Mouse (Mus musculus): ENCODE data around the gene Fem1b.
A peak's percentile ranks its signal among the peaks of the same experiment; 100 is the strongest.
"Not testable (repeated sequence)": the region's sequence is repeated elsewhere in the genome, so short reads cannot be mapped to it uniquely, and the experiment has no call there.

The Fem1b gene

GRCm38 (mm10) chr9:62826456-62826855, 14.7 kb upstream of the Fem1b start:
- no peak for DNase-seq

GRCm38 (mm10) chr9:62825791-62826393, 14.2 kb upstream of the Fem1b start:
- no peak for DNase-seq

GRCm38 (mm10) chr9:62821811-62822210, 10.1 kb upstream of the Fem1b start:
- no peak for DNase-seq

GRCm38 (mm10) chr9:62820829-62821228, 9.1 kb upstream of the Fem1b start:
- DNase-seq, result no peak

GRCm38 (mm10) chr9:62819910-62820309, 8.2 kb upstream of the Fem1b start:
- not testable (repeated sequence) for DNase-seq

GRCm38 (mm10) chr9:62819494-62819893, 7.8 kb upstream of the Fem1b start:
- no peak for DNase-seq

GRCm38 (mm10) chr9:62817828-62818614, 6.3 kb upstream of the Fem1b start:
- no peak for DNase-seq

GRCm38 (mm10) chr9:62817099-62817571, 5.4 kb upstream of the Fem1b start:
- no peak for DNase-seq

GRCm38 (mm10) chr9:62816323-62817098, 4.8 kb upstream of the Fem1b start:
- no peak for DNase-seq

GRCm38 (mm10) chr9:62814751-62815150, 3.0 kb upstream of the Fem1b start:
- DNase-seq, result no peak

- DNase-seq, result peak in 1 of 2 experiments; percentile 35
Measured at GRCm38 (mm10) chr9:62812216-62813049, 699 bp upstream of the Fem1b start.

GRCm38 (mm10) chr9:62810543-62811515, 905 bp downstream of the Fem1b start:
- no peak for DNase-seq

- no peak for DNase-seq
Measured at GRCm38 (mm10) chr9:62810095-62810494, 1.6 kb downstream of the Fem1b start.

- DNase-seq, result not testable (repeated sequence)
Measured at GRCm38 (mm10) chr9:62799218-62799617, 12.5 kb downstream of the Fem1b start.

- peak; percentile 29 to 42 for DNase-seq
Measured at GRCm38 (mm10) chr9:62789856-62790255, 21.9 kb downstream of the Fem1b start.

- no peak for DNase-seq
Measured at GRCm38 (mm10) chr9:62786721-62787120, 25.0 kb downstream of the Fem1b start.

- DNase-seq, result no peak
Measured at GRCm38 (mm10) chr9:62784233-62784632, 27.5 kb downstream of the Fem1b start.

- DNase-seq, result peak; percentile 20 to 47
Measured at GRCm38 (mm10) chr9:62782976-62783781, 28.6 kb downstream of the Fem1b start.

GRCm38 (mm10) chr9:62781965-62782364, 29.8 kb downstream of the Fem1b start:
- DNase-seq, result no peak

- DNase-seq, result no peak
Measured at GRCm38 (mm10) chr9:62778721-62779120, 33.0 kb downstream of the Fem1b start.

All from cerebellum, postnatal 36 days (tissue).